Mouse (Mus musculus) heart, postnatal 36 days (tissue): Measurements from ENCODE around the gene Cass4. TPM values are rescaled to one million over a fixed set of nuclear protein-coding genes. Genes with fewer than 3 reads are reported as not detected.

Experiments
- DNase-seq, 2 experiments: peaks; one replicate each; pipeline ENCODE4 v3.0.0; 2021 to 2022
- intact Hi-C: fragments of 180-260 bp; cut with DNase I; formaldehyde crosslinking; loops from one replicate; pipeline ENCODE4 v1.15.1; 2025
- total RNA-seq, 2 experiments: library from RNA; stranded (reverse); gene quantifications; 2 replicates each; pipeline ENCODE4 v1.2.3; 2021

The Cass4 gene
- total RNA-seq, 2 experiments from 2014 or later: 0.36 to 0.46 TPM

- DNase-seq: no peak
- intact Hi-C loops: no loop called here
Measured at GRCm38 (mm10) chr2:172381341-172381740, 12.3 kb upstream of the Cass4 start.

GRCm38 (mm10) chr2:172381898-172382297 is 11.7 kb upstream of the Cass4 start:
- intact Hi-C loops: no loop called here

DNA sequence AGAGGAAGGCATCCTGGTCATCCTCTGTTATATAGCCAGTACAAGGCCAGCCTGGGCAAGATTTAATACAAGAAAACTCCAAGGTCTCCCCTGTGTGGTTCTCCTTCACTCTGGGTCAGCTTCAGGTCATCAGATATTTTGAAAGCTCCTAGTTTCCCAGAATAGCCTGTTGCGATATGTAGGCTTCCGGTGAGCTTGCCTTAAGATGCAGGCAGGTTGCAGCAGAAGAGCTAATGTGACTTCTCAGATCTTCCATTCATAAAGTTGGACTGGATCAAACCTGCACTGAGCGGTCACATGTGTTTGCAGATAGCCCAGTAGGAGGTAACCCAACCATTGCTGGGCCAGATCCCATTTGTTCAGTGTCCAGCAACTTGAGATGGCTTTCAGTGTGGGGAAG is 8.9 kb upstream of the Cass4 start:
- no peak for DNase-seq
- intact Hi-C loops: no loop called here

More at GRCm38 (mm10) chr2:172381898-172382297, 11.7 kb upstream of the Cass4 start:
- DNase-seq: no peak

GRCm38 (mm10) chr2:172390341-172390740 is 3.3 kb upstream of the Cass4 start:
- intact Hi-C loops: no loop called here

GRCm38 (mm10) chr2:172392041-172392521 is 1.5 kb upstream of the Cass4 start:
- DNase-seq: no peak
- intact Hi-C loops: no loop called here

More at GRCm38 (mm10) chr2:172390341-172390740, 3.3 kb upstream of the Cass4 start:
- DNase-seq: no peak

- intact Hi-C loops: no loop called here
- DNase-seq: no peak
Measured at GRCm38 (mm10) chr2:172394052-172394392, 428 bp downstream of the Cass4 start.

GRCm38 (mm10) chr2:172394671-172395070 is 1.1 kb downstream of the Cass4 start:
- intact Hi-C loops: no loop called here
- no peak for DNase-seq

DNA sequence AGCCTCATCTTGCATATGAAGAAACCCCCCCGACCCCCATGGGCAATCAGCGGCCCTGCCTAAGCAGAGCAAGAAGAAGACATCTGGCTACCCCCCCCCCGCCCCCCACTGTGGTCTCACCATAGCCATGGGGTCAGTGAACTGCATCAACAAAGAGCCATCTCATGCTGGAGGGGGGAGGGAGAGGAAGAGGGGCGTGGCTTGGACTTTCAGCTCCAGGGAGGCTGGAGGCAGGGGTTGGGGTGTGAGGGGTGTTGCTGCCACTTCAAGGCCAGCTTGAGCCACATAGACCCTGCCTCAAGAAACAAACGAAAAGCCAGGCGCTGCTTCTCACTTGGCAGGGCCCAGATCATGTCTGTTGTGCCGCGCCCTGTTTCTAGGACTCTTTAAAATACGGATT is 2.4 kb downstream of the Cass4 start:
- no peak for DNase-seq
- intact Hi-C loops: no loop called here

GRCm38 (mm10) chr2:172399901-172400300 is 6.3 kb downstream of the Cass4 start:
- intact Hi-C loops: no loop called here
- DNase-seq: no peak

DNA sequence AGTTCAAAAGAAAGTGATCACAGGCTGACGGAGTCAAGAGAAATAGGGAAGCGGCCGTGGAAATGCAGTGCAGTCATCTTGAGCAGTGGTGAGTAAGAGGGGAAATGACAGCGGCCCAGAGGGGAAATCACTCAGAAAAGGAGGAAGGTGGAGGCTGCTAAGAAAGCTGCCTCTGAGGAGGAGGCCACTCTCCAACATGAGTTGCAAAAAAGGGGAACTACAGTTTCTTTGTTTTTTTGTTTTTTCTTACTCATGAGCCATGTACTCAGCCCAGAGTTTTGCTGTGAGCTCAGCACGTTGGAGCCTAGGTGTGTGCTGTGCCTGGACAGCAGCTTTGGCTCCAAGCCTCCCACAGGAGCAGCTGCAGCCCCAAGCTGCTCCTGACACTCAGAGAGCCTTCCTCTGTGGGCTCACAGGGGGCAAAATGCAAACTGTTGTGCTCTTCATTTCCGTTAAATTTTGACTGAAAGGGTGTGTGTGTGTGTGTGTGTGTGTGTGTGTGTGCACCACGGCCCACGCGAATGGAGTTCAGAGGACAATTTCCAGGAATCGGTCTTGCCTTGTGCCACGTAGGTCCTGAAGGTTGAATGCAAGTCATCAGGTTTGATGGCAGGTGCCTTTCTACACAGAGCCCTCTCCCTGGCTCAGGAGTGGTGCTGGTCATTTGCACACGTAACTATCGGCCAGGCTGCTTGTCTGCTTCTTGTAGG is 7.7 kb downstream of the Cass4 start:
- no peak for DNase-seq
- intact Hi-C loops: no loop called here

- intact Hi-C loops: no loop called here
- no peak for DNase-seq
Measured at GRCm38 (mm10) chr2:172404239-172404638, 10.6 kb downstream of the Cass4 start.

DNA sequence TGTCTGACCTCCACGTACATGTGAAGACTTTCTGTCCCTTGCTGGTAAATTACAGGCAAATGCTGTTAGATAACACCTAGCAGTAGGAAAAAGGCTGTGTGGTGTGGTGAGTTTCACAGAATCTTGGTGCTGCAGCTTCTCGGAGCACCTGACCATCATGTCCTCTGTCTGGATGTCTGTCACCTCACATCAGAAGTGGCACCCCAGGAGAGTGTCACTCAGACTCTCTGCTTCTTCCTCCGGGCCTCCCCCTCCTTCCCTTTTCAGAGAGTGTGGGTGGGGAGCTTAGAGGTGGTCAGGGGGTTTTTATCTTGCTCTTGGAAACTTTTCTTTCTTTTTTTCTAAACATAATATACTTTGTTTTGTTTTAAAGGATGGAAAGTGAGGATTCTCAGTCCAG is 11.4 kb downstream of the Cass4 start:
- intact Hi-C loops: no loop called here
- no peak for DNase-seq

- intact Hi-C loops: no loop called here
- no peak for DNase-seq
Measured at GRCm38 (mm10) chr2:172406173-172406572, 12.6 kb downstream of the Cass4 start.

- intact Hi-C loops: no loop called here
- DNase-seq: no peak
Measured at GRCm38 (mm10) chr2:172407499-172407898, 13.9 kb downstream of the Cass4 start.

DNA sequence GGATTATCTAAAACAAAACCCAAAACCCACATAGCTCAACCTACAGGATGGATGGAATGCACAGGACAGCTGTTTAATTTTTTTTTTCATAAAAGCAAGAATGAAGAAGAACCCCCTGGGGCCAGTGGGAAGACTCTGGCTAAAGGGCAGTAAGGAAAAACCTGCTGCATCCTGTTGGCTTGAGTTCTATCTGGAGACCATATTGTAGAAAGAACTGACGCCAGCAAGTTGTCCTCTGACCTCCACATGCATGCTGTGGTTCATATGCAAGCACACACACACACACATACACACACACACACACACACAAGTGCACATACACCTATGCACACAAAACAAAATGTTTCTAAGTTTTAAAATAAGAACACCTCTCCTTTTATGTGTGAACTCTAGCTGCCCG is 17.1 kb downstream of the Cass4 start:
- intact Hi-C loops: no loop called here
- DNase-seq: no peak

- DNase-seq: no peak
- intact Hi-C loops: no loop called here
Measured at GRCm38 (mm10) chr2:172411091-172411490, 17.5 kb downstream of the Cass4 start.

DNA sequence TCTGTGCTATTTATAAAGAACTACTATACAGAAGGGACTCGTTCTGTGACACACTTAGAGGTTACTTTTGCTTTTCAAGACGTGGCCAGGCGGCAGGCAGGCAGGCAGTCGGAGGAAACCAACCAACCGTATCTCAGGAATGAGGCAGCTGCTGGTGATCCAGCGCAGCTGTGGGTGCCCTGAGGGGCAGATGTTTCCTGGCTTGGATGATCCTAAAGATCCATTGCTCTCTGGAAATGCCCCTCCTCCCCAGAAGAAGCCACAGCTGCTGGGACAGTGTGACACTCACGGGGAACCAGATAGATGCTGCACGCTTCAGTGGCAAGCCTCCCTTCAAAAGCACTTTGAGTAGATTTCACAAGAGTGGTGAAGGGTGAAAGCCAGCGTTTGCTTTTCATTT is 18.9 kb downstream of the Cass4 start:
- intact Hi-C loops: no loop called here

GRCm38 (mm10) chr2:172413273-172413672 is 19.7 kb downstream of the Cass4 start:
- intact Hi-C loops: no loop called here
- no peak for DNase-seq

More for the DNA sequence above, 18.9 kb downstream of the Cass4 start:
- DNase-seq: no peak

DNA sequence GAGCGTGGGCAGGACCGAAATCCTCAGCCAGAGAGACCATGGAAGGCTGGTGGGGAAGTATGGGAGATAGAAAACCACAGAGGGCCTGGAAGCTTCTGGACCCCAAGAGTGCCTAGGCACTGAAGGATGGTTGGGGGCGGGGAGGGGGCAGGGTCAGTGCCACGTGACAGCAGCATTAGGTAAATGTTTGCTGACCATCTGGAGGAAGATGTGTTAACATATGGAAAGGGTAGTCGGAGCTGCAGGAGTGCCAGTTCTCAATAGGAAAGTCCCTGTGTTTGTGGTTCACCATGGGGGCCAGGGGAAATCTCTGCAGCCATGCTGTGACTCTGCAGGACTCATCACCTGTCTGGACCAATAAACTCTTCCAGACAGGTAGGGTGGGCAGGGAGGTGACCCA is 20.3 kb downstream of the Cass4 start:
- intact Hi-C loops: no loop called here
- DNase-seq: no peak

- intact Hi-C loops: no loop called here
- no peak for DNase-seq
Measured at GRCm38 (mm10) chr2:172416218-172416617, 22.6 kb downstream of the Cass4 start.

GRCm38 (mm10) chr2:172416876-172417275 is 23.3 kb downstream of the Cass4 start:
- DNase-seq: no peak
- intact Hi-C loops: no loop called here

GRCm38 (mm10) chr2:172418208-172418607 is 24.6 kb downstream of the Cass4 start:
- no peak for DNase-seq
- intact Hi-C loops: no loop called here

GRCm38 (mm10) chr2:172430609-172431008 is 37.0 kb downstream of the Cass4 start:
- intact Hi-C loops: no loop called here
- DNase-seq: no peak
